Mouse (Mus musculus) heart, embryonic 10.5 days (tissue): ENCODE data around the gene Rbfox1. TPM values are rescaled to one million over a fixed set of nuclear protein-coding genes. Genes with fewer than 3 reads are reported as not detected.
A peak's percentile ranks its signal among the peaks of the same experiment; 100 is the strongest.

Experiments
- DNase-seq: peaks from one replicate; pipeline ENCODE4 v3.0.0-alpha.2; 2017; ENCODE audit warnings: low spot score
- H3K27ac ChIP-seq: fragments of 300-500 bp; sonication (generic); 2 replicates; pipeline ENCODE4 v1.5.1; 2016; ENCODE audit warnings: mild to moderate bottlenecking
- H3K27me3 ChIP-seq: fragments of 300-500 bp; sonication (generic); 2 replicates; pipeline ENCODE4 v1.6.1; 2016; ENCODE audit warnings: mild to moderate bottlenecking; ENCODE audit not compliant: poor library complexity, insufficient read depth, severe bottlenecking
- H3K36me3 ChIP-seq: fragments of 300-500 bp; sonication (generic); 2 replicates; pipeline ENCODE4 v1.6.1; 2016; ENCODE audit warnings: mild to moderate bottlenecking, moderate library complexity
- H3K4me1 ChIP-seq: fragments of 300-500 bp; sonication (generic); 2 replicates; pipeline ENCODE4 v1.6.1; 2016; ENCODE audit warnings: mild to moderate bottlenecking
- H3K4me3 ChIP-seq: fragments of 300-500 bp; sonication (generic); 2 replicates; pipeline ENCODE4 v1.5.1; 2016; ENCODE audit warnings: mild to moderate bottlenecking, moderate library complexity
- H3K9me3 ChIP-seq: fragments of 300-500 bp; sonication (generic); 2 replicates; pipeline ENCODE4 v1.6.1; 2016; ENCODE audit warnings: mild to moderate bottlenecking, moderate library complexity
- WGBS: fragments of 180-500 bp; shearing (Covaris S2); methylation state at CpG from one replicate; pipeline ENCODE4 v1.1.7; 2016; 5-methylcytosine and 5-hydroxymethylcytosine counted together
- polyA plus RNA-seq: library from polyadenylated mRNA; unstranded; fragments of >200 nt; fragmentation: Nextera tagmentation; extraction: Ambion mirVana; gene quantifications from 2 replicates; pipeline ENCODE4 v1.2.1, GENCODE M21; 2016

Rbfox1 gene
- polyA plus RNA-seq, 1 experiment from 2014 or later, result 2.8 TPM

GRCm38 (mm10) chr16:6303082-6303481, 417.9 kb downstream of the Rbfox1 start:
- peak; percentile 25 for DNase-seq
- H3K9me3 ChIP-seq, result no peaks in the 10 kb centered on the region
- H3K36me3 ChIP-seq, result no peaks in the 10 kb centered on the region
- no peaks in the 10 kb centered on the region for H3K27me3 ChIP-seq
- H3K27ac ChIP-seq, result no peak overlapping the region
- no peak overlapping the region for H3K4me3 ChIP-seq
- WGBS, result 83% methylated on average over 1 of the region's 1 CpGs
- H3K4me1 ChIP-seq, result no peaks in the 10 kb centered on the region

- H3K27me3 ChIP-seq, result no peaks in the 10 kb centered on the region
- no peaks in the 10 kb centered on the region for H3K36me3 ChIP-seq
- no peaks in the 10 kb centered on the region for H3K9me3 ChIP-seq
- H3K4me1 ChIP-seq, result no peaks in the 10 kb centered on the region
- H3K27ac ChIP-seq, result no peak overlapping the region
- no peak for DNase-seq
- H3K4me3 ChIP-seq, result no peak overlapping the region
Measured at GRCm38 (mm10) chr16:6309940-6310339, 424.8 kb downstream of the Rbfox1 start.

GRCm38 (mm10) chr16:6310744-6311678, 425.9 kb downstream of the Rbfox1 start:
- WGBS, result 84% methylated on average over 18 of the region's 18 CpGs
- Histone ChIP-seq H3K27me3 (no peaks in the 10 kb centered on the region), H3K9me3 (no peaks in the 10 kb centered on the region)

GRCm38 (mm10) chr16:6313689-6314088, 428.5 kb downstream of the Rbfox1 start:
- WGBS, result 81% methylated on average over 6 of the region's 6 CpGs
- Histone ChIP-seq H3K27me3 (no peaks in the 10 kb centered on the region), H3K4me1 (no peaks in the 10 kb centered on the region), H3K4me3 (no peak overlapping the region), H3K9me3 (no peaks in the 10 kb centered on the region), H3K27ac (no peak overlapping the region), H3K36me3 (no peaks in the 10 kb centered on the region)
- no peak for DNase-seq

More at GRCm38 (mm10) chr16:6310744-6311678, 425.9 kb downstream of the Rbfox1 start:
- peak; percentile 3 for DNase-seq
- H3K4me1 ChIP-seq, result no peaks in the 10 kb centered on the region
- no peak overlapping the region for H3K27ac ChIP-seq
- H3K4me3 ChIP-seq, result no peak overlapping the region
- H3K36me3 ChIP-seq, result no peaks in the 10 kb centered on the region

- no peak overlapping the region for H3K27ac ChIP-seq
- H3K27me3 ChIP-seq, result no peaks in the 10 kb centered on the region
- peak; percentile 1 for DNase-seq
- WGBS, result 49% methylated on average over 1 of the region's 1 CpGs
- H3K4me1 ChIP-seq, result no peaks in the 10 kb centered on the region
- no peak overlapping the region for H3K4me3 ChIP-seq
- H3K36me3 ChIP-seq, result no peaks in the 10 kb centered on the region
- no peaks in the 10 kb centered on the region for H3K9me3 ChIP-seq
Measured at GRCm38 (mm10) chr16:6324832-6325231, 439.7 kb downstream of the Rbfox1 start.

GRCm38 (mm10) chr16:6331400-6331939, 446.3 kb downstream of the Rbfox1 start:
- Histone ChIP-seq H3K4me3 (no peak overlapping the region), H3K36me3 (no peaks in the 10 kb centered on the region), H3K9me3 (no peaks in the 10 kb centered on the region), H3K27me3 (no peaks in the 10 kb centered on the region), H3K4me1 (no peaks in the 10 kb centered on the region), H3K27ac (no peak overlapping the region)
- 69% methylated on average over 10 of the region's 10 CpGs for WGBS
- DNase-seq, result no peak

GRCm38 (mm10) chr16:6333273-6333672, 448.1 kb downstream of the Rbfox1 start:
- no peaks in the 10 kb centered on the region for H3K27me3 ChIP-seq
- H3K27ac ChIP-seq, result no peak overlapping the region
- WGBS, result 65% methylated on average over 2 of the region's 2 CpGs
- no peaks in the 10 kb centered on the region for H3K4me1 ChIP-seq
- H3K4me3 ChIP-seq, result no peak overlapping the region
- no peak for DNase-seq
- no peaks in the 10 kb centered on the region for H3K9me3 ChIP-seq
- no peaks in the 10 kb centered on the region for H3K36me3 ChIP-seq

GRCm38 (mm10) chr16:6348103-6348502, 462.9 kb downstream of the Rbfox1 start:
- Histone ChIP-seq H3K4me3 (peak overlapping the region; percentile 50), H3K4me1 (peaks cover 10% of the 10 kb centered on the region), H3K9me3 (no peaks in the 10 kb centered on the region), H3K36me3 (no peaks in the 10 kb centered on the region), H3K27ac (no peak overlapping the region), H3K27me3 (peaks cover 39% of the 10 kb centered on the region)
- no peak for DNase-seq
- WGBS, result 32% methylated on average over 9 of the region's 9 CpGs

- Histone ChIP-seq H3K4me1 (peaks cover 10% of the 10 kb centered on the region), H3K27me3 (peaks cover 39% of the 10 kb centered on the region), H3K36me3 (no peaks in the 10 kb centered on the region), H3K27ac (no peak overlapping the region), H3K4me3 (peak overlapping the region; percentile 50), H3K9me3 (no peaks in the 10 kb centered on the region)
- no peak for DNase-seq
- WGBS, result under 1% methylated on average over 38 of the region's 41 CpGs
Measured at GRCm38 (mm10) chr16:6348581-6349241, 463.6 kb downstream of the Rbfox1 start.

- peaks cover 39% of the 10 kb centered on the region for H3K27me3 ChIP-seq
- H3K9me3 ChIP-seq, result no peaks in the 10 kb centered on the region
- no peak for DNase-seq
- H3K27ac ChIP-seq, result no peak overlapping the region
- H3K36me3 ChIP-seq, result no peaks in the 10 kb centered on the region
- H3K4me1 ChIP-seq, result peaks cover 10% of the 10 kb centered on the region
- peak overlapping the region; percentile 50 for H3K4me3 ChIP-seq
- 31% methylated on average over 16 of the region's 16 CpGs for WGBS
Measured at GRCm38 (mm10) chr16:6349381-6349780, 464.2 kb downstream of the Rbfox1 start.

GRCm38 (mm10) chr16:6350256-6350655, 465.1 kb downstream of the Rbfox1 start:
- Histone ChIP-seq H3K27ac (no peak overlapping the region), H3K4me3 (no peak overlapping the region), H3K36me3 (no peaks in the 10 kb centered on the region), H3K27me3 (peaks cover 39% of the 10 kb centered on the region), H3K4me1 (peaks cover 10% of the 10 kb centered on the region), H3K9me3 (no peaks in the 10 kb centered on the region)
- 80% methylated on average over 11 of the region's 11 CpGs for WGBS
- DNase-seq, result no peak

GRCm38 (mm10) chr16:6353191-6353590, 468.0 kb downstream of the Rbfox1 start:
- H3K36me3 ChIP-seq, result no peaks in the 10 kb centered on the region
- H3K27ac ChIP-seq, result no peak overlapping the region
- peaks cover 10% of the 10 kb centered on the region for H3K4me1 ChIP-seq
- no peaks in the 10 kb centered on the region for H3K9me3 ChIP-seq
- peaks cover 25% of the 10 kb centered on the region for H3K27me3 ChIP-seq
- WGBS, result 82% methylated on average over 5 of the region's 5 CpGs
- no peak overlapping the region for H3K4me3 ChIP-seq
- DNase-seq, result no peak

- Histone ChIP-seq H3K27me3 (no peaks in the 10 kb centered on the region), H3K9me3 (no peaks in the 10 kb centered on the region), H3K4me1 (no peaks in the 10 kb centered on the region), H3K4me3 (no peak overlapping the region), H3K27ac (no peak overlapping the region), H3K36me3 (no peaks in the 10 kb centered on the region)
- no peak for DNase-seq
- 66% methylated on average over 3 of the region's 3 CpGs for WGBS
Measured at GRCm38 (mm10) chr16:6356931-6357330, 471.8 kb downstream of the Rbfox1 start.
